8 mouse cellular contexts compared by ENCODE assay signal in the genomic region with DNA sequence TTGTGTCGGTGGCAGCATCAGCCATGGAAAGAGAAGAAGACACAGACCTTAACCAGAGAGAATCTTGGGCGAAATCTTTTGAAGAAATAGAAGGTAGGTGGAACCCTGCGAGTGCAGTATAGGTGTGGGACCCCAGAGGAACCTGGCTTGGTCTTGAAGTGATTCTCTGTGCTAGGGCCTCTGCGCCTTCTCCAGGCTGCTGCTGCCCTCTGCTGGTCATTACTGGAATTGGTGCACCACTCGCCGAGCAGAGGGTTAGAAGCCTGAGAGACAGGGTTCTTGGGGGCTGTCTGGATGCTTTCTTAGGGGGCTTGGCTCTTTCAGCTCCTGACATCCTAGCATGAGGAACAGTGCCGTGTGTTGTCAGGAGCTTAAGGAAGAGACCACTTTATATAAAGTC.
A peak's percentile ranks its signal among the peaks of the same experiment; 100 is the strongest.
DNase-seq lines count a peak whose midpoint lies in the region; ATAC-seq lines count a peak whose summit lies in the region.

No protein-coding gene starts in this region.

- peak; percentile 84 for ATAC-seq in megakaryocyte progenitor cell, adult 5-6 weeks (replicated peaks; ENCODE audit: poor library complexity)

- DNase-seq in cerebellum, adult 11 months, result peak; percentile 30
- no peak for DNase-seq in cerebellum, adult 11-12 months
- peak; percentile 30 for DNase-seq in Muller cell, postnatal 12 days (ENCODE audit: inconsistent ontology term)
- peak; percentile 90 to 94 for DNase-seq in cerebellum, postnatal 10 days
- DNase-seq in frontal cortex, postnatal 25 days (ENCODE audit: low spot score in 2 of 2), result peak; percentile 69 to 71
- DNase-seq in layer of hippocampus, postnatal 25 days (ENCODE audit: extremely low spot score in 1 of 2, low spot score in 1 of 2), result peak; percentile 73 to 97
- DNase-seq in right cerebral cortex, postnatal 25 days, result peak; percentile 58
